Mouse (Mus musculus) liver, embryonic 18 days (tissue): ENCODE measurements around the gene Cdk5rap1. TPM values are rescaled to one million over a fixed set of nuclear protein-coding genes. Genes with fewer than 3 reads are reported as not detected.

ENCODE experiments used
- polyA plus RNA-seq: library from polyadenylated mRNA; depleted of rRNA; stranded (reverse); fragments of >200 nt; gene quantifications from 2 replicates; pipeline ENCODE4 v1.2.3, GENCODE M21; 2012; rRNA removed

Cdk5rap1 gene
- 9.5 and 15.7 TPM in 2 replicates for polyA plus RNA-seq

GRCm38 (mm10) chr2:154372842-154373500 lies at the start of gene Cdk5rap1:
Gene Cdk5rap1 (minus strand): TSS chr2:154373010.

GRCm38 (mm10) chr2:154407643-154408445 lies 35.0 kb upstream of the Cdk5rap1 start, which contains the start of gene Snta1:
Gene Snta1 (minus strand): TSS chr2:154408099.

GRCm38 (mm10) chr2:154306927-154307326 lies 65.9 kb downstream of the Cdk5rap1 start, which contains the start of gene Bpifb9b:
Gene Bpifb9b (plus strand): TSS chr2:154307227.

Other genes starting within 250 kb of the Cdk5rap1 start
- not detected in 2 replicates for gene Bpifa3, start 242.7 kb downstream of the Cdk5rap1 start, polyA plus RNA-seq
- gene Bpifa1, start 230.1 kb downstream of the Cdk5rap1 start, polyA plus RNA-seq: not detected in 2 replicates
- not detected in 2 replicates for gene Bpifa5, start 210.4 kb downstream of the Cdk5rap1 start, polyA plus RNA-seq
- gene Bpifb1, start 182.2 kb downstream of the Cdk5rap1 start, polyA plus RNA-seq: 0.05 and 0.07 TPM in 2 replicates
- gene Bpifb5, start 149.3 kb downstream of the Cdk5rap1 start, polyA plus RNA-seq: not detected in 2 replicates
- gene Bpifb9a, start 115.2 kb downstream of the Cdk5rap1 start, polyA plus RNA-seq: 0.01 TPM in 1 of 2 replicates, not detected in the other
- gene Bpifb9b, start 65.8 kb downstream of the Cdk5rap1 start, polyA plus RNA-seq: not detected in 2 replicates
- gene Snta1, start 35.1 kb upstream of the Cdk5rap1 start, polyA plus RNA-seq: 4.0 and 4.5 TPM in 2 replicates
- 4.2 and 4.5 TPM in 2 replicates for gene Cbfa2t2, start 63.5 kb upstream of the Cdk5rap1 start, polyA plus RNA-seq
- gene 1700003F12Rik, start 174.1 kb upstream of the Cdk5rap1 start, polyA plus RNA-seq: 4.5 and 5.8 TPM in 2 replicates
- gene Actl10, start 178.8 kb upstream of the Cdk5rap1 start, polyA plus RNA-seq: 0.01 and 0.02 TPM in 2 replicates
- 0.56 and 0.81 TPM in 2 replicates for gene Necab3, start 185.9 kb upstream of the Cdk5rap1 start, polyA plus RNA-seq
- 14.6 and 16.7 TPM in 2 replicates for gene E2f1, start 196.9 kb upstream of the Cdk5rap1 start, polyA plus RNA-seq
- 66.2 and 70.8 TPM in 2 replicates for gene Pxmp4, start 230.7 kb upstream of the Cdk5rap1 start, polyA plus RNA-seq
- gene Zfp341, start 240.3 kb upstream of the Cdk5rap1 start, polyA plus RNA-seq: 1.9 and 2.2 TPM in 2 replicates
- gene 4930519P11Rik, start 240.4 kb upstream of the Cdk5rap1 start, polyA plus RNA-seq: 0.07 and 0.22 TPM in 2 replicates